Mouse (Mus musculus) stomach, embryonic 15.5 days (tissue): ENCODE results near the gene Map3k19. TPM values are rescaled to one million over a fixed set of nuclear protein-coding genes. Genes with fewer than 3 reads are reported as not detected.

Source experiments
- ATAC-seq: fragments of 200-750 bp; cut with Nextera tagmentation; 2 replicates; pipeline ENCODE4 v1.8.0; 2017; ENCODE audit warnings: low read depth, moderate number of reproducible peaks, moderate TSS enrichment; ENCODE audit not compliant: insufficient read depth, low FRiP score
- H3K27ac ChIP-seq: fragments of 300-500 bp; sonication (generic); 2 replicates; pipeline ENCODE4 v1.5.1; 2015; ENCODE audit warnings: mild to moderate bottlenecking, inconsistent platforms
- H3K27me3 ChIP-seq: fragments of 300-500 bp; sonication (generic); replicated peaks from 2 replicates; pipeline ENCODE4 v1.6.1; 2015; ENCODE audit warnings: inconsistent platforms
- H3K36me3 ChIP-seq: fragments of 300-500 bp; sonication (generic); 2 replicates; pipeline ENCODE4 v1.6.1; 2015; ENCODE audit warnings: inconsistent platforms
- H3K4me1 ChIP-seq: fragments of 300-500 bp; sonication (generic); 2 replicates; pipeline ENCODE4 v1.6.1; 2015; ENCODE audit warnings: inconsistent platforms
- H3K4me2 ChIP-seq: fragments of 300-500 bp; sonication (generic); 2 replicates; pipeline ENCODE4 v1.6.1; 2015; ENCODE audit warnings: mild to moderate bottlenecking, inconsistent platforms
- H3K4me3 ChIP-seq: fragments of 300-500 bp; sonication (generic); replicated peaks from 2 replicates; pipeline ENCODE4 v1.5.1; 2015; ENCODE audit warnings: inconsistent platforms
- H3K9ac ChIP-seq: fragments of 300-500 bp; sonication (generic); 2 replicates; pipeline ENCODE4 v1.6.1; 2015; ENCODE audit warnings: inconsistent platforms
- H3K9me3 ChIP-seq: fragments of 300-500 bp; sonication (generic); 2 replicates; pipeline ENCODE4 v1.6.1; 2016; ENCODE audit warnings: inconsistent platforms
- WGBS: fragments of 180-500 bp; shearing (Covaris S2); methylation state at CpG from one replicate; pipeline ENCODE4 v1.1.7; 2015; 5-methylcytosine and 5-hydroxymethylcytosine counted together
- polyA plus RNA-seq: library from polyadenylated mRNA; unstranded; fragments of >200 nt; fragmentation: Nextera tagmentation; extraction: Ambion mirVana; gene quantifications from 2 replicates; pipeline ENCODE4 v1.2.1, GENCODE M21; 2015

The Map3k19 gene
- polyA plus RNA-seq, 1 experiment from 2014 or later = not detected

DNA sequence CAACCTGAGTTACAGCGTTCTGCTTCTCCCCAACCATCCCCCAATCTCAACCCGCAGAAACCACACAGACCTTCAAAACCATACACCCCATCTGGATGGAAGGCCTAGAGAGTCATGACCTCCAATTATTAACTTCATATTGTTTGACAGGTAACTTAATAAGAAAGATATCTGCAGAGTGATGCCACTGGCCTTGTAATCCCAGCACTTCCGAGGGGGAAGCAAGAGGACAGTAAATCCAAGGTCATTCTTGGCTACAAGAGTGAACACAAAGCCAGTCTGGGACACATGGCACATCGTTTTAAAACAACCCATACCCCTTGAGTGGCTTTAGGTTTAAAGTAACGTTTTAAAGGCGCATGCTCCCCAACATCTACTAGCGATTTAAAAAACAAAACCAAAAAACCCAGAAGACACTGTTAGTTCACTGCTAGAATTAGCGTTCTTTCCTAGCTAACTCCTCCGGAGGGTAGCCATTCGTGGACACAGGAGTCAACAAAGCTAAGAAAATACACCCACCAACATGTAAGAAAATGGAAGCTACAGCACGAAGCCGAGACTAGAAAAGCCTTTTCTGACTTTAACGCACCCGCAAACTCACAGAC lies 81.5 kb downstream of the Map3k19 start:
- Histone ChIP-seq H3K27ac (peak overlapping the region; percentile 85), H3K4me2 (peak overlapping the region; percentile 64), H3K27me3 (no peaks in the 10 kb centered on the region), H3K36me3 (no peaks in the 10 kb centered on the region), H3K9ac (peak overlapping the region; percentile 58), H3K9me3 (no peaks in the 10 kb centered on the region), H3K4me1 (peaks cover 3% of the 10 kb centered on the region; the same call in 1 of the 2 replicates), H3K4me3 (peak overlapping the region; percentile 86)
- ATAC-seq = peak; percentile 1; the same call in 1 of the 2 replicates
- WGBS = under 1% methylated on average over 14 of the region's 14 CpGs

DNA sequence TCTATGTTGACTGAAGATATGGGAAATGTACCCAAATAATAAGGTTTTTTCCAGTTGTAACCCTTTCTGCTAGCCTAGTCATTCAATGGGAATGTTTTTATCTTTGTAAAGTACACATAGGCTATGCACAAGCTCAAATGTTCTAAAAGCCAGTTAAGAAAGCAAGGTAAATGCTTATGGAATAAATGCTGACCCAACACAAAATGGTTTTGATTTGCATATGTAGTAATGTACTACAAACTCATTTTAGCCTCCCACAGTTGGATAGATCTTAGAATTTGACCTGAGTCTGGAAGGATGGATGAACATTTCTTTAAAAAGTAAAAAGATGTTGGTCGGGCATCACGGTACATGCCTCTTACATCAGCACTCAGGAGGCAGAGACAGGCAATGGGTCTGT lies 88.1 kb downstream of the Map3k19 start:
- no peak overlapping the region for H3K9ac ChIP-seq
- H3K27ac ChIP-seq = no peak overlapping the region
- no peaks in the 10 kb centered on the region for H3K27me3 ChIP-seq
- no peak overlapping the region for H3K4me2 ChIP-seq
- H3K36me3 ChIP-seq = no peaks in the 10 kb centered on the region
- no peak for ATAC-seq
- no peaks in the 10 kb centered on the region for H3K4me1 ChIP-seq
- 91% methylated on average over 2 of the region's 2 CpGs for WGBS
- H3K4me3 ChIP-seq = no peak overlapping the region
- no peaks in the 10 kb centered on the region for H3K9me3 ChIP-seq

DNA sequence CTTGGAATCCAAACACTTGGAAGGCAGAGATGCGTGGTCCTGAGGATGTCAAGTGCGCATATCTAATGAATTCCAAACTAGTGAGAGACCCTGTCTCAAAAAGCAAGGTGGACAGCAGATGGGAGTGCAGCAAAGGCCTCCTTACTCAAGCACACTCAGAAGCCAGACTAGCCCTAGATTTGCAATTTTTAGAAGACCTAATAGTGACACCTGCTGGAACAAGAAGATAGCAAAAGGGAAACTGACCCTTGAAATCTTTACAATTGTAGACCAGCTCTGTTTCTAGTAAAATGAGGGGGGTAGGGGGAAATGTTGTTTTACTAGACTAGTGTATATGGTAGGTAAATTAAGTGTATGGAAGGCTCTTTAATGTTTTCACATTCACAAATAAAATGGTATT lies 89.4 kb downstream of the Map3k19 start:
- Histone ChIP-seq H3K9me3 (no peaks in the 10 kb centered on the region), H3K27ac (no peak overlapping the region), H3K27me3 (no peaks in the 10 kb centered on the region), H3K4me1 (no peaks in the 10 kb centered on the region), H3K9ac (no peak overlapping the region), H3K36me3 (no peaks in the 10 kb centered on the region), H3K4me3 (no peak overlapping the region), H3K4me2 (no peak overlapping the region)
- no peak for ATAC-seq
- WGBS = 52% methylated on average over 2 of the region's 2 CpGs

Other genes starting within 250 kb of the Map3k19 start
- 0.63 and 0.99 TPM in 2 replicates for gene Tmem163, start 175.5 kb downstream of the Map3k19 start, polyA plus RNA-seq
- gene Acmsd, start 125.6 kb downstream of the Map3k19 start, polyA plus RNA-seq = 0.44 and 0.69 TPM in 2 replicates
- 73.5 and 76.5 TPM in 2 replicates for gene Ccnt2, start 80.9 kb downstream of the Map3k19 start, polyA plus RNA-seq
- 21.7 and 22.2 TPM in 2 replicates for gene Rab3gap1, start 13.7 kb upstream of the Map3k19 start, polyA plus RNA-seq
- 7.3 and 7.7 TPM in 2 replicates for gene Zranb3, start 248.0 kb upstream of the Map3k19 start, polyA plus RNA-seq
- 63.2 and 65.5 TPM in 2 replicates for gene R3hdm1, start 248.3 kb upstream of the Map3k19 start, polyA plus RNA-seq